Mouse (Mus musculus) heart, postnatal 25 days (tissue): ENCODE measurements around the gene Fgd5. TPM values are rescaled to one million over a fixed set of nuclear protein-coding genes. Genes with fewer than 3 reads are reported as not detected.
"Not testable (repeated sequence)": the region's sequence is repeated elsewhere in the genome, so short reads cannot be mapped to it uniquely, and the experiment has no call there.

Experiments
- DNase-seq: peaks from one replicate; pipeline ENCODE4 v3.0.0; 2022; ENCODE audit warnings: low spot score
- intact Hi-C: fragments of 180-260 bp; cut with DNase I; formaldehyde crosslinking; loops from one replicate; pipeline ENCODE4 v1.15.1; 2025
- total RNA-seq, 2 experiments: library from RNA; stranded (reverse); gene quantifications; 2 replicates each; pipeline ENCODE4 v1.2.3; 2021

Fgd5 gene
- total RNA-seq, result 10 to 100 TPM; 24.2 to 26.8 TPM

DNA sequence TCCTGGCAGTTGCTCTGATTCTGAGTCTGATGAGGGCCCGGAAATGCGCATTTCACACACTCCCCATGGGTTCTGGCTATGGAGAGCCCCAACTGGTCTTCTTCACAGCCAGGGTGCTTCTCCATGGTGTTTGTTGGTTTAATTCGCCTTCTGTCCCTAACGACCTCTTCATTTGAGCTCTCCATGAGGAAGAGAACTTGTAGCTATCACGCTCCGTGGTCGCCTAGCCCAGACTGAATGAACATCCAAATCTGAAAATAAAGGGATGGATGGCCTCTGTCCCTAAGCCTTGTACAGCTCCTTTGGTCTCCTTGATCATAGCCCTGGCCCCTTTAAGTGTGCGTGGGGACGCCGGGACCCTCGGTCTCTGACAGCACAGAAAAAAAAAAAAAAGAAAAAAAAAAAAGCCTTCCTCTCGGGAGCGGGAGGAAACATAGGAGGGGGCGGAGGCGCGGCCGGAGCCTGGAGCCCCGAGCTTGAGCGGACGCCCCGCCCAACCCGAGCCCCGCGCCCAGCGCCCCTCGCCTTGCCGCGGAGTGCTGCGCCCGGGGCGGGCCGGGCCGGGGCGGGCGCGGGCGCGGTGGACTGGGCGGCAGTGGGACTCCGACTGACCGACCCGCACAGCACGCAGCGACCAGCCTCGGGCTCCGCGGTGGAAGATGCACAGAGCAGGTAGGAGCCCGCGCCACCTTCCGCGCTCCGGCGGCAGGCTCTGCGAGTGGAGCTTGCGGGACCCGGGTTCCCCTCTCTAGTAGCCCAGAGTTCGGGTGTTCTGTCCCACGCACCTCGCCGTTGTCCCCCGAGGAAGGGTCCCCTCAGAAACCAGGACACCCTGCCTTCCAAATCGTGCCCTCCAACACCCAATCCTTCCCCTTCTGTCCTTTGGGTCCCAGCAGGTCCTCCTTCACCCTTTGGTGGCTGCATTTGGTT, at the start of gene Fgd5:
Gene Fgd5 (plus strand): TSS at position 508 of the 930 bp plus-strand sequence.
- intact Hi-C loops, result no loop called here
- DNase-seq, result peak; percentile 46

DNA sequence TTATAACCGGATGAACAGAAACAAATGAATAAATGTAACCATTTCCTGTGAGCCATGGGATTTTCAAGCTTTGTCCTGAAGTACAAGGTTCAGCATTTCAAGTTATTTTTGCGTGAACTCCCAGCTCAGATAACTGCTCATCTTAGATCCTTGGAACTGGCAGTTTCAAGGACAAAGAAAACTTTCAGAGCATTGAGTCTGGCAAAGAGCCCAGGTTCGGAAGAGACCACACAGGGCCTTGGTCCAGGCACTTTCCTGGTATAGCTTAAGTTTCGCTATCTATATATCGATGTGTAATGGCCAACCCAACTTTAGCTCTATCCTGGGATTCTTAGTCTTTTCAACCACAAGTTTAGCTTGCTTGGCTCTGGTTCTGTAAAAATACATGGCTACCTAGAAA, 47.4 kb upstream of the Fgd5 start:
- intact Hi-C loops, result no loop called here

GRCm38 (mm10) chr6:91938491-91938890, 40.2 kb upstream of the Fgd5 start:
- intact Hi-C loops, result no loop called here
- no peak for DNase-seq

More for the DNA sequence above, 47.4 kb upstream of the Fgd5 start:
- DNase-seq, result no peak

- DNase-seq, result no peak
- intact Hi-C loops, result loop anchor here (5.0 kb wide), 1 partner anchor 39 kb away; no protein-coding TSS in a partner anchor
Measured at GRCm38 (mm10) chr6:91948426-91948825, 30.3 kb upstream of the Fgd5 start.

DNA sequence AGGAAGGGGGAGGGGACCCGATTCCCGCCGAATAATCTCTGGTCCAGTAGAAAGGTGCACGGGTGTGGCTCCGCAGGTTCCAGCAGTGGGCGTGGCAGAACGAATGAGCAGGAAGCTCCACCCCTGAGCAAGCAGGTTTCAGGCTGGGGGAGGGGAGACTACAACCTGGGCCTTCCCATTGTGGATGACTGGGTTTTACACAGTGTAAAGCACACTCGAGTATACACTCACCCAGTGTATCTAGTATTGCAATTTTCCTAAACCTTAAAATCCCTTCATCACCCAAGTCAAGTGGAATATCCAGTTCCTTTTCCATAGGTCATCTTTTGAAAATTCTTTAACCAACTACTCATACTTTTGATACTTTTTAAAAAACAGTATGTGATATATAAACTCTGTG, 20.7 kb upstream of the Fgd5 start:
- DNase-seq, intact Hi-C loops: not testable (repeated sequence)

DNA sequence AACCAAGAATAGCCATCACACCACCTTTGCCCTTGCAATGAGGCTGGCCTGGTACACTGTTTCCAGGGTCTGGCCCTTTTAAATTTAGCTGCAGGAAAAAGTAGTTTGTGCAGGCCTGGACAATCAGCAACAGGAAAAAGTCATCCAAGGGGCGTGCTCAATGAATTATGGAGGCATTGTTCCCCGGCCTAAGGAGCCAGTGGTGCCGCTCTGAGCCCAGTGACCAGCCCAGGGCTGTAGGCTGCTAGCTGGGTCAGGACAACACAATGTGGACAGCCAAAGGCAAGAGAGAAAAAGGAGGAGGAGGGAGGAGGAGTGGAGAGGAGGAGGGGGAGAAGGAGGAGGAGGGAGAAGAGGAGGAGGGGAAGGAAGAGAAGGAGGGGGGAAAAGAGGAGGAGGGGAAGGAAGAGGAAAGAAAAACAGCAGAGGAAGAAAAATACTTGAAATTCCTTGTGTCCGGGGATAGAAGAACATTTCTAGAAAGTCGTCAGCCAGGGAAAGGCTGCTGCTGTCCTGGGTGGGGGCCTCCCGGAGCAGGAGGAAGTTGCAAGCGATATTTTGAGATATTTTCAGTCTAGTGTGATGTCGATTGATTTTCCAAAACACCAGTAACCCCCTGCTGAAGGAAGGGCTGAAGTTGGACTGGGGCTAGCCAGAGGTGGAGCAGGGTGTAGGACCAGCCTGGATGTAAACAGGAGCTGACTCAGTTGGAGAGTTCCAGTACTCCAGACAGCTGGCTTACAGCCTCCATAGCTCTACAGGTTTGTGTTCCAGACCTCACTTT, 18.5 kb upstream of the Fgd5 start:
- peak; percentile 51 for DNase-seq

GRCm38 (mm10) chr6:91963429-91963828, 15.2 kb upstream of the Fgd5 start:
- intact Hi-C loops, result no loop called here
- DNase-seq, result no peak

More for the DNA sequence above, 18.5 kb upstream of the Fgd5 start:
- intact Hi-C loops, result loop anchor here (2.0 kb wide), 1 partner anchor 33 kb away; no protein-coding TSS in a partner anchor

DNA sequence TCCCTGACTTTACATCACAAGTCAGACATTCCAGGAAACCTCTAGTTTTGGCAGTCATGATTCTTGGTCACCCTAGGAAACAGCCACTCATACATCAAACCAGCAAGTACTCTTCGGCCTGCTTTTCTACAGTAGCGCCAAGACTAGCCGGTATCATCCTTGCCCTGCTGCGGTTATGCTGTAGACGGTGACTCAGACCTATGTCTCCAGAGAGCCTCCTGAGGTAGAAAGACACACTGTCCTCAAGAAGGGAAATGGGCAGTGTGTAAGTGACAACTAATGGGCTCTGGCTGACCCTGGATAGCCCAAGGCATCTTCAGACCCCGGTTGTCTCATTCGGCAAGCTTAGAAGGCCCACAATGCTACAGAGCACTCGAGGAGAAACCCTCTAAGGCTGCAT, 13.6 kb upstream of the Fgd5 start:
- no peak for DNase-seq
- intact Hi-C loops, result no loop called here

DNA sequence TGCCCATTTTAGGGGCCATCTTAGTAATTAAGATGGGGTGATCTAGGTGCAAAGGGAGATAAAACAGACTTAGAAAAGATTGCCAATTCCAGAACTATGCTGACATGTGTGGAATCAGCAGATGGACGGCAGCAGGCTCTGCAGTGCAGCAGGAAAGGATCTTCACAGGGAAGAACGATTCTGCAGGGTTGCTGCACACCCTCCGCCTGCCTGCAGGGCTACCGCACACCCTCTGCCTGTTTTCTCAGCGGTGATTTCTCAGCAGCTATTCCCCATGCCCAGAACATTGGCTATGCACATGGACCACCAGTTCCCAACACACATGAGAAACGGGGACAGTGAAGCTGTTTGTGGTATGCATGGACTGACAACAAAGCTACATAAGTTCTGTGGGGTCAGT, 12.7 kb upstream of the Fgd5 start:
- intact Hi-C loops, result no loop called here
- DNase-seq, result no peak

DNA sequence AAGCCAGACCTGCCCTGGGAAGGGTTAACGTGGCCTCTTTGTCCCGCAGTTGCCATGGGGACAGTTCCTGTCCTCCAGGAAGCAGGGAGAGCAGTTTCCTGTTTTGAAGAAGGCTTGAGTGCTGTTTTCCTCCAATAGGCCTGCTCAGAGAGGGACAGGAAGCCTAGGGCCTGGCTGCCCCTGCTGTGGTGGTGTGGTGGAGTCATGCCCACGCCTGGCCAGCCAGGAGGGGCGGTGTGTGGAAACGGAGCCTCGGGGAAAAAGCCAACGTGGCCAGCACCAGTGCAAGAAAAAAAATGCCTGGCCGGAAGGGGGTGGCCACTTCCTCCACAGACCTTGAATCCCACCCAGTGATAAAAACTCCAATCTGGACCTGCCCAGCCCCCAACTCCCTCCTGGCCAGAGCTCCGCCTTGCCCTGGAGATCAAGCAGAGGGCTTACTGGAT, 6.5 kb upstream of the Fgd5 start:
- intact Hi-C loops, result no loop called here
- DNase-seq, result peak; percentile 85

DNA sequence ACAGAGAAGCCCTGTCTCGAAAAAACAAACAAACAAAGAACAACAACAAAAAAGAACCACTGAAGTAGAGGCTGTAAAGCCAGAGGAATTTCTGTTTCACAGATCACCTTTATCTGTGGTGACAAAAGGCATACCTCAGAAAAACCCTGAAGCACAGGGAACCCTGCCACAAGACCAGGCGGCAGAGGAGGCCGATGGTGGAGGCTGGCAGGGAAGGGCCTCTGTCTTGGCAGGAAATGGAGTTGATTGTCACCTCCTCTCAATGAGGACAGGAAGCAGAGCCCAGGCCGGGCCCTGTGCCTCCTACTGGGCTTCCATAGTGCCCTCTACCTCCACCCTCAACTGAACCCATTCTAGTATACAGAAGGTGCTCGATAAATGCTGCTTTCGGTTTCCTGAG, 4.7 kb upstream of the Fgd5 start:
- intact Hi-C loops, result no loop called here
- no peak for DNase-seq

GRCm38 (mm10) chr6:91979301-91979996, 771 bp downstream of the Fgd5 start:
- intact Hi-C loops, result no loop called here
- DNase-seq, result no peak

DNA sequence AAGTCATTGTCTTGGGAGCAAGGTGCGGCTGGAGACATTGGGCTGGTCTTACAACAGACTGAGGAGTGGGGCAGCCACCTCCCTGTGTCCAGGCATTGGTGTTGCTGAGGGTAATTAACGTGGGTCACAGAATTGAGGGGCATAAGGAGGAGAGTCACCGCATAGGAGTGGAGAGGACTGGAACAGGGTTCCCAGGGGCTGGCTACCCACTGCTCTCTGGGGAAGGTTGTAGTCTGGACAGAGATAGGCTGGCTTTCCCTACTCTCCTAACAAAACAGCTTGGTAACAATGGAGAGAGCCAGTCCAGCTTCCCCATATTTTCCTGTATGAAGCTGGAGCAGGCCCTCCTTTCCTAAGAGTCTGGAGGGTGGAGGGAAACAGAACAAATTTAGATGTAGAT, 1.3 kb downstream of the Fgd5 start:
- DNase-seq, result no peak
- intact Hi-C loops, result loop anchor here (2.0 kb wide), 1 partner anchor 35 kb away; no protein-coding TSS in a partner anchor

GRCm38 (mm10) chr6:91990101-91990500, 11.4 kb downstream of the Fgd5 start:
- DNase-seq, result no peak
- intact Hi-C loops, result loop anchor here (5.0 kb wide), 2 partner anchors 72 to 88 kb away; partner anchors contain the start of gene 4930590J08Rik

- no peak for DNase-seq
- intact Hi-C loops, result loop anchor here (2.0 to 5.0 kb wide), 3 partner anchors 32 to 91 kb away; partner anchors contain the start of gene 4930590J08Rik
Measured at GRCm38 (mm10) chr6:91992823-91993222, 14.1 kb downstream of the Fgd5 start.

DNA sequence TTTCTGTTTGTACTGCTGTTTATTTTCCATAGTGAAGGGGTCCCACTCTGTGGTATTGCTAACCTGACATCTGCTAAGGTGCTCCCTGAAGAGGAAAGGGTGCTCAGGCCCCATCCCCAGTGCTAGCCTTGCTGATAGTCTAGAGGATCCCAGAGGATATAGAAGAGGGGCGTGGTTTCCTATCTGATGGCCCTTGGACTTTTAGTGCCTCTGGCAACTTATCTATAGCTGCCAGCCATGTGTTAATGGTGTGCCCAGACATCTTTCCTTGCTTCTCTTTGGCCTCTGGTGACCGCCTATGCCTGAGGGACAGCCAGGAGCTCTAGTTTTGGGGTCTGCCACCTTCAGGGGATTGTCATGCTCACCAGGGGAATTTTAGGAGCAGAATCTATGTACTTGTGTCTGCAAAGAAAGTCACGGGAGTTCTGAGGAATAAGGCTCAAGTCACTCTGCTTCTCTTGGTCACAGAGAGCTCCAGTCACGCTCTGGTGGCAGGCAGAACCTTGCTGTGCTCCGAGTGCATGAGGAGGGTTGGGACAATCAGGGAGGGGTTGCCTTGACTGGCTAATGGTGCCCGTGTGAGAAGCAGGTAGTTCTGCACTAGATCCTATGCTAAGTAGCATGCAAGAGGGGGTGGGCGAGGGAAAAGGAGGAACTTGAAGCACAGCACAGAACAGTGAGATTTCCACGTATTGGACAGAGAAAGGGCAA, 15.3 kb downstream of the Fgd5 start:
- no peak for DNase-seq
- intact Hi-C loops, result loop anchor here (2.0 to 5.0 kb wide), 3 partner anchors 33 to 92 kb away; partner anchors contain the start of gene 4930590J08Rik

DNA sequence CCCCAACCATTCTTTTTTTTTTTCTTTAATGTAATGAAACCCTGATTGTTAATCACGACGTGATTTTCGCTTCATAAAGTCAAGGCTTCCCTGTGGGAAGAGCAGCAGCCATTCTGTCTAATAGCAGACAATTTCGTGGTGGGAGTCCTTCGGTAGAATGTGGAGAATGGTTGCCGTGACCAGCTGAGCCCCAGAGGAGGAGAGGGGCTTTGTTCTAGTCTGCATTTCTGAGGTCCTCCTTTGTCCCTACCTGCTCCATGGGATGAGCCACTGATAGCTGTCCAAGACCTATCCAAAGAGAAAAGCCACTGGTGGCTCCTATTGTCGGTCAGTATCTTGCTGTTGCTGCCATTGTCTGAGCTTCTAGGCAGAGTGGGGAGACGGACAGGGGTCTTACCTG, 17.4 kb downstream of the Fgd5 start:
- intact Hi-C loops, result no loop called here
- DNase-seq, result no peak

DNA sequence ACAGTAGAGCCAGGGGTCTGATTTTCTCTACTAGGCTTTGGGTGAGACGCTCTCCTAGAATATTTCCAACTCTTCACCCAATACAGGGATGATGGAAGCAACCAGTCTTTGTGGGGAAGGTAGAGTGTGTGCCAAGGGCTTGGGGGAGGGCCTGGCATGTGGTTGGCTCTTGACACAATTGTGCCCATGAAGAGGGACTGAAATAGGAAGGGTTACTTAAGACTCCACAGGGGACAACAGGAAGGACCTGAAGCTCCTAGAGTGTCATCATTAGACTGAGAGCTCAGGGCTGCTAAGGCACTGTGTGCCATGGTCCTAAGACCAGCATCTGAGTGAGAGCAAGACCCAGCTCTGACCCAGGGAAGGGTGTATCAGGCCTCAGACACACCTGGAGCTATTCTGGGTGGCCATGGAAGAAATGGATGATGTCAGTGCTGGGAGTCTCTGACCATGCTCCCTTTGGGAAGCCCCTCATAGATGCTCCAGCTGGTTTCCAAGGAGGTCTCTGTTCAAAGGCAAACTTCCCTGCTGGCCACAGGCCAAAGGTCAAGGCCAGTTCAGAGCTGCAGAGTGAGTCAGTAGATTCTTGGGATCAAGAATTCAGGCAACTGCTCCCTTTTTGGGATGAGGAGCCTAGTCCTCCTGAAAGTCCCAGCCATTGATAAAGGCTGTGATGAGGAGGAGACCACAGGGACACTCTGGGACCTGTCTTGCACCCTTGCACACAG, 24.0 kb downstream of the Fgd5 start:
- no peak for DNase-seq
- intact Hi-C loops, result no loop called here

- no peak for DNase-seq
- intact Hi-C loops, result no loop called here
Measured at GRCm38 (mm10) chr6:92003646-92004045, 25.0 kb downstream of the Fgd5 start.
